Mouse (Mus musculus): ENCODE results near the gene Cd302. TPM values are rescaled to one million over a fixed set of nuclear protein-coding genes. Genes with fewer than 3 reads are reported as not detected.
A peak's percentile ranks its signal among the peaks of the same experiment; 100 is the strongest.

Gene Cd302
- 95.1 and 126 TPM in 2 replicates for polyA plus RNA-seq (2012; ENCODE audit: insufficient read depth, insufficient read length, missing spikeins)

GRCm38 (mm10) chr2:60284467-60284821 is at the start of gene Cd302:
TSS of gene Cd302 (minus strand) at chr2:60284488.
- Histone ChIP-seq H3K27ac (replicated peaks; ENCODE audit: low read depth, low read length) (peak within 1 kb of the TSS; percentile 69), H3K4me1 (ENCODE audit: control insufficient read depth, insufficient read depth, insufficient read length, low read length) (peaks cover 11% of the 10 kb centered on the region; the same call in 1 of the 2 replicates), H3K4me3 (ENCODE audit: insufficient read depth, low read depth, low read length) (peak within 1 kb of the TSS; percentile 78)

DNA sequence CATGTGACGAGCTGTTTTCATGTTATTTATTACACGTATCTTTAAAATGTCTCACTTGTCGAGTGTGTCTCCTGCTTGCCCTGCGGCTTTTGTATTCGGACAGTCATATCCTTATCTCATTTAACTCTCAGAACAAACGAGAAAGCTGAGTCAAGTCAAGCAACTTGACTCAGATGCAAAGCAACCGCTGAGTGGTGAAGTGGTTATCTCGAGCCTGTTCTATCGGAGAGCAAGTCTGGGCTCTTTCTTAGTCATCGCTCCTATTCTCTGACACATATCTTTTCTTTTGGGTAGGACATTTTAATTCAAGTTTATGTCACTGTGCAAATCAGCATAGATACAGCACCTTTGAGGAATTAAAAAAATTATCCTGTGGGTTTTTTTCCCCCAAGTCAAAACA is 44.4 kb upstream of the Cd302 start:
- no peak overlapping the region for H3K27ac ChIP-seq (replicated peaks; ENCODE audit: low read depth, low read length)
- H3K4me1 ChIP-seq (ENCODE audit: control insufficient read depth, insufficient read depth, insufficient read length, low read length) = no peaks in the 10 kb centered on the region
- no peak overlapping the region for H3K4me3 ChIP-seq (ENCODE audit: insufficient read depth, low read depth, low read length)

GRCm38 (mm10) chr2:60327581-60327980 is 43.3 kb upstream of the Cd302 start:
- H3K27ac ChIP-seq (replicated peaks; ENCODE audit: low read depth, low read length) = no peak overlapping the region
- H3K4me3 ChIP-seq (ENCODE audit: insufficient read depth, low read depth, low read length) = no peak overlapping the region
- H3K4me1 ChIP-seq (ENCODE audit: control insufficient read depth, insufficient read depth, insufficient read length, low read length) = no peaks in the 10 kb centered on the region

DNA sequence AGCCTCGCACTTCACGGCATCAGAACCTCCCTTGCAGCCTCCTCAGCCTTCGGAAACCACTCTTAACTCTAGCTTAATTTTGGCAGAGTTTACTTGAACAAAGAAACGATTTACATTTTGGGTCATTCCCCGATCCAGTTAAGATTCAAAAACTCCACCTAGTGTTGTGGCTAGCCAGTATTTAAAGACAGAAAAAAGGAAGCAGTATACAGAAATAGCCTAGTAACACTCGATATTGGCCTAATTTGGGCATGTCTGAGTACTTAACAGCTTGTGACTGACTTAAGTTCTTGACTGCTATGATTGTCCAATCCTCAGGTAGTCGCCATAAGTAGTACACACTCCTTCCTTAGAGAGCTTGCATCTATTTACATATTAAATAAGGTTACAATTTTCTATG is 42.7 kb upstream of the Cd302 start:
- Histone ChIP-seq H3K4me3 (ENCODE audit: insufficient read depth, low read depth, low read length) (no peak overlapping the region), H3K4me1 (ENCODE audit: control insufficient read depth, insufficient read depth, insufficient read length, low read length) (no peaks in the 10 kb centered on the region)

GRCm38 (mm10) chr2:60323411-60323810 is 39.1 kb upstream of the Cd302 start:
- H3K4me1 ChIP-seq (ENCODE audit: control insufficient read depth, insufficient read depth, insufficient read length, low read length) = no peaks in the 10 kb centered on the region

More for the DNA sequence above, 42.7 kb upstream of the Cd302 start:
- H3K27ac ChIP-seq (replicated peaks; ENCODE audit: low read depth, low read length) = no peak overlapping the region

DNA sequence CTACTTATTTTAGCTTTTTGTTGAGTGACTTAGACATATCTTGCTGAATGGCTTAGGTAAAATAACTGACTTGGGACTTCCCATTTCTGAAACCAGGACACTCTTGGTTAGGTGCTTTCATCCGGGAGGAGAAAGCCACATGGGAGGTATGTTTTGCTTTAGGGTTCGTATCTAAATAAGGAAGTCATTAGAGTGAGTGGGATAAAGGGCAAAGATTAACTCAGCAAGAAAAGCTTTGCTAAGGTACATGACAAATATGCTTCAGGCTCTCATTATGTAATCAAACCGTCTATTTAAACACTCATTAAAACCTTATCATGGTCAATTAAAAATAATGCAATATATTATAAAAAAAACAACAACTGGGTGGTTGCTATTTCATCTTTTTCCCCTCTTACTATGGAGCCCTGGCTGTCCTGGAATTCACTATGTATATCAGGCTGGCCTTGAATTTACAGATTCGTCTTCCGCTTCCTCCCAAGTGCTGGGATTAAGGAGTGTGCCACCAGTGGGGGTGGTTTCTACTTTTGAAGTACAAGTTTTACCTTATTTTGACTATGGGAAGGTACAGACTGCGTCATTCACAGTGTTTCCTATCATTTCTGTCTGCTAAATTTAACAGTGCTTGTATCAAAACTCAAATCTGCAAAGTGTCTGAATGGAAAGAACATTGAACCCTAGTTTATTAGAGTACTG is 37.9 kb upstream of the Cd302 start:
- Histone ChIP-seq H3K4me3 (ENCODE audit: insufficient read depth, low read depth, low read length) (no peak overlapping the region), H3K27ac (replicated peaks; ENCODE audit: low read depth, low read length) (no peak overlapping the region), H3K4me1 (ENCODE audit: control insufficient read depth, insufficient read depth, insufficient read length, low read length) (no peaks in the 10 kb centered on the region)

More at GRCm38 (mm10) chr2:60323411-60323810, 39.1 kb upstream of the Cd302 start:
- H3K4me3 ChIP-seq (ENCODE audit: insufficient read depth, low read depth, low read length) = no peak overlapping the region
- no peak overlapping the region for H3K27ac ChIP-seq (replicated peaks; ENCODE audit: low read depth, low read length)

GRCm38 (mm10) chr2:60303796-60304195 is 19.5 kb upstream of the Cd302 start:
- no peak overlapping the region for H3K4me3 ChIP-seq (ENCODE audit: insufficient read depth, low read depth, low read length)
- H3K27ac ChIP-seq (replicated peaks; ENCODE audit: low read depth, low read length) = no peak overlapping the region
- no peaks in the 10 kb centered on the region for H3K4me1 ChIP-seq (ENCODE audit: control insufficient read depth, insufficient read depth, insufficient read length, low read length)

- Histone ChIP-seq H3K4me1 (ENCODE audit: control insufficient read depth, insufficient read depth, insufficient read length, low read length) (no peaks in the 10 kb centered on the region), H3K4me3 (ENCODE audit: insufficient read depth, low read depth, low read length) (no peak overlapping the region), H3K27ac (replicated peaks; ENCODE audit: low read depth, low read length) (no peak overlapping the region)
Measured at GRCm38 (mm10) chr2:60299323-60299722, 15.0 kb upstream of the Cd302 start.

DNA sequence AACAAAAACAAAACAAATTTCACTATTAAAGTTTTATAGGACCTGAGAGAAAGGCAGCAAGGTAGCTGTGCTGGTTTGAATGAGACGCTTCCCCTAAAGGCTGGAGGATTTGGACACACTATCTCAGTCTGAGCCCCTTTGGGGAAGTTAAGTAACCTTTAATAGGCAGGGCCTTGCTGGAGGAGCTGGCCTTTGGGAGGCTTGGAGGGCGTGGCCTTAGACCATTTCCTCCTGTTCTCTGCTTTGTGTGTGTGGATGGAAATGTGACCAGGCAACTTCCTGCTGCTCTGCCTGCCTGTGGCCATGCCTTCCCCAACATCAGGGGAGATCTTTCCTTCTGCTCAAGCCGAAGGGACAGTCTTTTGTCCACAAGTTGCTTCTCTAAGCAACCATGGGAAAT is 14.0 kb upstream of the Cd302 start:
- no peak overlapping the region for H3K27ac ChIP-seq (replicated peaks; ENCODE audit: low read depth, low read length)
- H3K4me1 ChIP-seq (ENCODE audit: control insufficient read depth, insufficient read depth, insufficient read length, low read length) = no peaks in the 10 kb centered on the region
- H3K4me3 ChIP-seq (ENCODE audit: insufficient read depth, low read depth, low read length) = no peak overlapping the region

GRCm38 (mm10) chr2:60291381-60291780 is 7.1 kb upstream of the Cd302 start:
- no peak overlapping the region for H3K4me3 ChIP-seq (ENCODE audit: insufficient read depth, low read depth, low read length)
- peaks cover 15% of the 10 kb centered on the region; the same call in 1 of the 2 replicates for H3K4me1 ChIP-seq (ENCODE audit: control insufficient read depth, insufficient read depth, insufficient read length, low read length)
- no peak overlapping the region for H3K27ac ChIP-seq (replicated peaks; ENCODE audit: low read depth, low read length)

DNA sequence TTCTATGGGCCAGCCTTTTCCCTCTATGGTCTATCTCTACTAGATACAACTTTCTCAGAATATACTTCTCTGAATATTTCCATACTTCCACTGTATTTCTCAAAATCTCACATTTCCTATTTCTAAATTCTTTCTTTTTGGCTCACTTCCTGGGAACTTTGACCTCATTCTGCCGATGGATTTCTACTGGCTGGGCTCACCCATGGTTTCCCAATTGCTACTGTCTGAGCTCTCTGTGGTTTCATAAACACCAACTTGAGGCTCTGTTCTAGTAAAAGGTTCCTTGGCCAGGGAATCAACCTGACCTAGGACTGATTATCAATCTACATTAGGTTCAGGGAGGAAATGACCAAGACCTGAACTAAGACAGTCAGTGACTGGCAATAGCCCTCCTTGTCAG is 5.2 kb upstream of the Cd302 start:
- peak overlapping the region; percentile 84 for H3K27ac ChIP-seq (replicated peaks; ENCODE audit: low read depth, low read length)
- H3K4me3 ChIP-seq (ENCODE audit: insufficient read depth, low read depth, low read length) = no peak overlapping the region
- peaks cover 15% of the 10 kb centered on the region; the same call in 1 of the 2 replicates for H3K4me1 ChIP-seq (ENCODE audit: control insufficient read depth, insufficient read depth, insufficient read length, low read length)

- H3K4me3 ChIP-seq (ENCODE audit: insufficient read depth, low read depth, low read length) = no peak overlapping the region
- peaks cover 15% of the 10 kb centered on the region; the same call in 1 of the 2 replicates for H3K4me1 ChIP-seq (ENCODE audit: control insufficient read depth, insufficient read depth, insufficient read length, low read length)
- H3K27ac ChIP-seq (replicated peaks; ENCODE audit: low read depth, low read length) = no peak overlapping the region
Measured at GRCm38 (mm10) chr2:60288606-60289005, 4.3 kb upstream of the Cd302 start.

DNA sequence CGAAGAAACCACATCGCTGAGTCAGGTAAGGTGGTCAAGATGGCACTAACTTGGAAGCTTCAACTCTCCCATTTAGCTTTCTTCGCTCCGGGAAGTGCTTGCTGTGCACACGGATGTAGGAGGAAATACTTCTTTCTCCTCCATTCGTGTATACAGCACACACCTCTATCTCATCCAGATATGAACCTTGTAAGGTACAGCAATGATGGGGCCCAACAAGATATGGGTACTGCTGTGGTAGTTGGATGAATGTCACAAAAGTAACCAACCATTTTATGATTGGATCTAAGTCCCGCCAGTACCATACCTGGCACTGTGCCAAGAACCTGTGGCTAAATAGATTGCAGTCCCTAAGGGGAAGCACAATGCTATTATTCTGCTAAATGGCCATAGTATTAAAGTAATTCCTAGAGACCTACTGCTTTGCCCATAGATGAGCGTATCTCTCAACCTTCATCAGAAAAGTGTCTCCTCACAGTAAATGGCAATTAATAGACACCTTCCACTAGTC is 874 bp upstream of the Cd302 start:
- peaks cover 15% of the 10 kb centered on the region; the same call in 1 of the 2 replicates for H3K4me1 ChIP-seq (ENCODE audit: control insufficient read depth, insufficient read depth, insufficient read length, low read length)
- no peak overlapping the region; the same call in 1 of the 2 replicates for H3K27ac ChIP-seq (replicated peaks; ENCODE audit: low read depth, low read length)
- no peak overlapping the region for H3K4me3 ChIP-seq (ENCODE audit: insufficient read depth, low read depth, low read length)

DNA sequence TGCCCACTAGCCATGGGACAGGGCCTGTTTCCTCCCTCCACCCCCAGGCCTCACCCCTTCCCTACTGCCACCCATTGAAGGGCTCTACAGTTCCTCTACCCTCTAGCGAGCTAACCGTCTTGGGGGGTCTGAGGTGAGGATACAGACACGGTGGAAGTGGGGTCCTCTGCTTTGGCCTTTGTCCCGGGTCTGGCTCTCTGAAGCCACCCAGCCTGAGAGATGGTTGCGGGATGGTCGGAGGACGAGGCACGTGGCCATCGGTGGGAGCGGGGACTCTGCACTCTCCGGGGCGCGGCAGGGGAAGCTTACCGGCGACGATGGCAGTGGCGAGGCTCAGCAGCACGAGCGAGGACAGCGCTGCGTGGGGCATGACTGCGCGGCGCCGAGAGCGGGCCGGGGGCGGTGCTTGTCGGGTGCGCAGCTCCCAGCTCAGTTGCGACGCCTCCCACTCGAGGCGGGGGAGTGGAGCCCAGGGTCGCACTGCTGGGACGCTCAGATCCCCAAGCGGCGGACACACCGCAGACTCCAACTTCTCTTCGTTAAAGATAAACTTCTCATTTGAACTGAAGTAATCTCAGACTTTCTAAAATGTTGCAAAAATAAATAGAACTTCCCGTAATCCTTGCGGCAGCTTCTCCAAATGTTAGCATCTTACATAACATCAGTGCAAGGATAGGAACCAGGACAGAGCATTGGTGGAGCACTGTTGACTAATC is 379 bp downstream of the Cd302 start:
- H3K4me3 ChIP-seq (ENCODE audit: insufficient read depth, low read depth, low read length) = peak overlapping the region; percentile 78
- peaks cover 7% of the 10 kb centered on the region; the same call in 1 of the 2 replicates for H3K4me1 ChIP-seq (ENCODE audit: control insufficient read depth, insufficient read depth, insufficient read length, low read length)
- H3K27ac ChIP-seq (replicated peaks; ENCODE audit: low read depth, low read length) = peak overlapping the region; percentile 69

- Histone ChIP-seq H3K27ac (replicated peaks; ENCODE audit: low read depth, low read length) (peak overlapping the region; percentile 69; the same call in 1 of the 2 replicates), H3K4me1 (ENCODE audit: control insufficient read depth, insufficient read depth, insufficient read length, low read length) (peaks cover 2% of the 10 kb centered on the region; the same call in 1 of the 2 replicates), H3K4me3 (ENCODE audit: insufficient read depth, low read depth, low read length) (peak overlapping the region; percentile 78)
Measured at GRCm38 (mm10) chr2:60283208-60283750, 1.0 kb downstream of the Cd302 start.
